Mouse (Mus musculus) megakaryocyte, embryonic 14.5 days (primary cell): Measurements from ENCODE around the gene Nmnat3.

Experiments used
- FLI1 ChIP-seq: IDR thresholded peaks from 2 replicates; pipeline ENCODE4 v1.6.1; 2012; ENCODE audit warnings: low read length, inconsistent platforms, mixed read lengths
- GATA1 ChIP-seq: IDR thresholded peaks from 3 replicates; pipeline ENCODE4 v1.6.1; 2012; ENCODE audit warnings: mixed read lengths, low read length, inconsistent platforms, borderline replicate concordance

DNA sequence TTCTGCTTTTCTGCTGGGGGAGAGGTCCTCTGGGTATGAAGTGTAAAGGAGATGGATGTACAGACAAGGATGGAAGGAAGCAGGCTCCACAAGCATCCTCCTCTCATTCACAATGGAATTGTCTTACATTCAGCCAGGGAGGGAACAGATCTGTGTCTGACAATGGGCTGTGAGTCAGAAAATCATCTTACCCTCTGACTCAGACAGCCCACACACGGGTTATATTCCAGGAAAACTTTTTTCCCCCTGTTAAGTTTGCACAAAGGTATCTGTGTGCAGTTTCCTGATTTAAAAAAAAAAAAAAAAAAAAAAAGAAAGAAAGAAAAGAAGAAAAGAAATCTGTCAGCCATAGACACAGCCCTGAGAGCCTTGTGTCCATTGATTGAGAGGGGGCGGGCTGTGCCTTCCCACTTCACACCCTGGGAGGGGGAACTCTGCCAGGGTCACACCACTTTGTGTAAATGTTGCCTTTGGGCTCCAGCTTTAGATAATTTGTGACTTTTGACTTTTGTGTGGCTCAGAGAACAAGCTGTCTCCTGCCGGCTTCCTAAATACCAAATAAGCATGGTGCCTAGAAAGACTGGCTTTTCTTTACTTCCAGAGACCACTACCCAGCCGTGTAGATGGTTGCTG, 146.8 kb downstream of the Nmnat3 start:
- TF ChIP-seq GATA1 (no peak), FLI1 (no peak)
